Mouse (Mus musculus): ENCODE data around the gene Ttll1.

- TF ChIP-seq CTCF (IDR thresholded peaks at IDR 0.05) (no peak), EP300 (IDR thresholded peaks at IDR 0.05) (no peak)
Measured at GRCm38 (mm10) chr15:83523196-83523595, 12.5 kb upstream of the Ttll1 start.
